In the genomic region with DNA sequence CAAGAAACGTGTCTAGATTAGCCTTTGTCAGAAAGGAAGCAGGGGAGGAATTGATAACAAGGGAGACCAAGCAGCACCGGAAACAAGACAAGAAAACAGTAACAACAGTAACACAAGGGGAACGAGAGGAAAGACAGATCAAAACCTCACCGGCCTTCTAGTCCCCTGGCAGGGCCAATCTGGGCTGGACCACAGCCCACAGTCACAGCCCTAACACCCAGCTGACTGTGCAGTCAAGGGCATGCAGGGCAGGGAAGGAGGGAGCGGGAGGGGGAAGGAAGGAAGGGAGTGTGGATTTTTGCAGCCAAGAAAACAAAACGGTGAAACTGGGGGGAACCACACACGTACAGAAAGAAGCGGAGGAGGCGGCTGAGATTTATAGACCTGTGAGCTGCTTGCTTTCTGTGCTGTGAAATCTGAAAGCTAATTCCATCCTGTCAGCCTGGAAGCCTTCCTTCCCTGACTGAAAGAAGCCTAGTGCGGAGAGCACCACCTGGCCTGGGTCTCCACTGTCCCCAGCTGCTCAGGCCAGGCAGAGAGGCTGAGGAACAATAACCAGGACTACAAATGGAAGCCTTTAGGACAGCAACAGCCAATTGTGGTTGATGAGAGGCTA, we compare ENCODE assay signal across 7 mouse cellular contexts. TPM values are rescaled to one million over a fixed set of nuclear protein-coding genes. Genes with fewer than 3 reads are reported as not detected.
DNase-seq lines count a peak whose midpoint lies in the region; ATAC-seq lines count a peak whose summit lies in the region.

No protein-coding gene starts in this region.

- DNase-seq in kidney, postnatal 25 days: peak; percentile 39 to 71
- DNase-seq in spleen, postnatal 10 days (ENCODE audit: low spot score in 2 of 2): no peak
- no peak for DNase-seq in thymus, postnatal 14 days

- peaks cover 32% of the 10 kb centered on the region for H3K36me3 ChIP-seq in megakaryocyte, embryonic 14.5 days (replicated peaks; ENCODE audit: low read length)
- peaks cover 22% of the 10 kb centered on the region for H3K36me3 ChIP-seq in heart, embryonic 13.5 days
- no peaks in the 10 kb centered on the region; the same call in 1 of the 2 replicates for H3K36me3 ChIP-seq in midbrain, embryonic 16.5 days (ENCODE audit: control insufficient read depth, insufficient read depth, low read length)

- no peak for ATAC-seq in megakaryocyte, adult 5-6 weeks (ENCODE audit: poor library complexity, severe bottlenecking)
- ATAC-seq in heart, embryonic 13.5 days (ENCODE audit: extremely low read depth, insufficient number of reproducible peaks, low FRiP score, low TSS enrichment): no peak; the same call in 1 of the 2 replicates
- no peak for ATAC-seq in midbrain, embryonic 16.5 days

- H3K4me3 ChIP-seq in megakaryocyte, embryonic 14.5 days (replicated peaks): peak overlapping the region; percentile 85
- no peak overlapping the region for H3K4me3 ChIP-seq in heart, embryonic 13.5 days
- no peak overlapping the region for H3K4me3 ChIP-seq in midbrain, embryonic 16.5 days (ENCODE audit: low read depth, low read length)

- peaks cover 67% of the 10 kb centered on the region for H3K4me1 ChIP-seq in megakaryocyte, embryonic 14.5 days
- peaks cover 62% of the 10 kb centered on the region for H3K4me1 ChIP-seq in heart, embryonic 13.5 days
- no peaks in the 10 kb centered on the region for H3K4me1 ChIP-seq in midbrain, embryonic 16.5 days (ENCODE audit: control insufficient read depth, insufficient read depth, low read length)

- peak overlapping the region; percentile 40 for H3K4me2 ChIP-seq in heart, embryonic 13.5 days
- H3K4me2 ChIP-seq in midbrain, embryonic 16.5 days (ENCODE audit: low read length): no peak overlapping the region

- no peaks in the 10 kb centered on the region for H3K27me3 ChIP-seq in megakaryocyte, embryonic 14.5 days (replicated peaks)
- no peaks in the 10 kb centered on the region for H3K27me3 ChIP-seq in heart, embryonic 13.5 days (replicated peaks)
- no peaks in the 10 kb centered on the region for H3K27me3 ChIP-seq in midbrain, embryonic 16.5 days (ENCODE audit: control insufficient read depth, insufficient read depth, low read depth, low read length)

- peak overlapping the region; percentile 69 for H3K9ac ChIP-seq in heart, embryonic 13.5 days
- 0 out of 2 replicates have a peak overlapping the region, but pooled peaks have one; percentile 2 for H3K9ac ChIP-seq in midbrain, embryonic 16.5 days (ENCODE audit: low read depth, low read length)

- no peaks in the 10 kb centered on the region for H3K9me3 ChIP-seq in megakaryocyte, embryonic 14.5 days
- no peaks in the 10 kb centered on the region for H3K9me3 ChIP-seq in heart, embryonic 13.5 days
- H3K9me3 ChIP-seq in midbrain, embryonic 16.5 days (replicated peaks; ENCODE audit: control insufficient read depth, low read length, poor library complexity, severe bottlenecking): no peaks in the 10 kb centered on the region

- H3K27ac ChIP-seq in heart, embryonic 13.5 days (replicated peaks): peak overlapping the region; percentile 91
- 0 out of 2 replicates have a peak overlapping the region, but pooled peaks have one; percentile 7 for H3K27ac ChIP-seq in midbrain, embryonic 16.5 days (ENCODE audit: low read length)

- WGBS in heart, embryonic 13.5 days: 35% methylated on average over 10 of the region's 10 CpGs
- 70% methylated on average over 10 of the region's 10 CpGs for WGBS in midbrain, embryonic 16.5 days

RNA-seq across cellular contexts. Expression of gene 4931414P19Rik, which starts 13.4 kb away (rescaled TPM):
- 13.3 and 53.7 TPM in 2 replicates for polyA plus RNA-seq in megakaryocyte, embryonic 14.5 days (2012; ENCODE audit: insufficient read depth, low replicate concordance)
- 4.3 and 4.8 TPM in 2 replicates for total RNA-seq in megakaryocyte, adult 5-6 weeks (2015)
- total RNA-seq in megakaryocyte, adult 5-6 weeks (2017): 4.1 and 4.9 TPM in 2 replicates
- 5.8 and 6.0 TPM in 2 replicates for polyA plus RNA-seq in heart, embryonic 13.5 days (2015; fragmentation: Nextera tagmentation; extraction: Ambion mirVana)
- 5.2 and 5.6 TPM in 2 replicates for polyA plus RNA-seq in midbrain, embryonic 16.5 days (2015; fragmentation: Nextera tagmentation; extraction: Ambion mirVana)

RNA-seq across cellular contexts. Expression of gene Ajuba, which starts 15.1 kb away (rescaled TPM):
- polyA plus RNA-seq in megakaryocyte, embryonic 14.5 days (2012; ENCODE audit: insufficient read depth, low replicate concordance): 1.0 and 2.6 TPM in 2 replicates
- total RNA-seq in megakaryocyte, adult 5-6 weeks (2015): 0.11 and 0.54 TPM in 2 replicates
- total RNA-seq in megakaryocyte, adult 5-6 weeks (2017): 0.57 and 0.73 TPM in 2 replicates
- polyA plus RNA-seq in heart, embryonic 13.5 days (2015; fragmentation: Nextera tagmentation; extraction: Ambion mirVana): 28.1 and 29.6 TPM in 2 replicates
- polyA plus RNA-seq in midbrain, embryonic 16.5 days (2015; fragmentation: Nextera tagmentation; extraction: Ambion mirVana): 4.6 and 5.5 TPM in 2 replicates

RNA-seq across cellular contexts. Expression of gene Psmb5, which starts 25.4 kb away (rescaled TPM):
- 120 and 327 TPM in 2 replicates for polyA plus RNA-seq in megakaryocyte, embryonic 14.5 days (2012; ENCODE audit: insufficient read depth, low replicate concordance)
- total RNA-seq in megakaryocyte, adult 5-6 weeks (2015): 133 and 145 TPM in 2 replicates
- total RNA-seq in megakaryocyte, adult 5-6 weeks (2017): 41.4 and 51.1 TPM in 2 replicates
- 323 and 363 TPM in 2 replicates for polyA plus RNA-seq in heart, embryonic 13.5 days (2015; fragmentation: Nextera tagmentation; extraction: Ambion mirVana)
- polyA plus RNA-seq in midbrain, embryonic 16.5 days (2015; fragmentation: Nextera tagmentation; extraction: Ambion mirVana): 412 and 432 TPM in 2 replicates

RNA-seq across cellular contexts. Expression of gene Psmb11, which starts 28.8 kb away (rescaled TPM):
- not detected in 2 replicates for polyA plus RNA-seq in megakaryocyte, embryonic 14.5 days (2012; ENCODE audit: insufficient read depth, low replicate concordance)
- not detected in 2 replicates for total RNA-seq in megakaryocyte, adult 5-6 weeks (2015)
- not detected in 2 replicates for total RNA-seq in megakaryocyte, adult 5-6 weeks (2017)
- 0.23 and 0.68 TPM in 2 replicates for polyA plus RNA-seq in heart, embryonic 13.5 days (2015; fragmentation: Nextera tagmentation; extraction: Ambion mirVana)
- polyA plus RNA-seq in midbrain, embryonic 16.5 days (2015; fragmentation: Nextera tagmentation; extraction: Ambion mirVana): 0.06 TPM in 1 of 2 replicates, not detected in the other

RNA-seq across cellular contexts. Expression of gene Haus4, which starts 38.0 kb away (rescaled TPM):
- polyA plus RNA-seq in megakaryocyte, embryonic 14.5 days (2012; ENCODE audit: insufficient read depth, low replicate concordance): 1.1 and 21.3 TPM in 2 replicates
- 43.9 and 48.7 TPM in 2 replicates for total RNA-seq in megakaryocyte, adult 5-6 weeks (2015)
- 50.6 and 51.6 TPM in 2 replicates for total RNA-seq in megakaryocyte, adult 5-6 weeks (2017)
- polyA plus RNA-seq in heart, embryonic 13.5 days (2015; fragmentation: Nextera tagmentation; extraction: Ambion mirVana): 42.0 and 43.5 TPM in 2 replicates
- 12.9 and 13.1 TPM in 2 replicates for polyA plus RNA-seq in midbrain, embryonic 16.5 days (2015; fragmentation: Nextera tagmentation; extraction: Ambion mirVana)

Comparison
In these comparisons a context has a peak if more than half of its experiments do, and no peak if none do; other contexts are left out.
1. DNase-seq: peak in kidney, postnatal 25 days (2 of 2); none in spleen, postnatal 10 days (0 of 2) and thymus, postnatal 14 days (single experiment).